15 mouse cellular contexts compared by ENCODE assay signal in the genomic region with DNA sequence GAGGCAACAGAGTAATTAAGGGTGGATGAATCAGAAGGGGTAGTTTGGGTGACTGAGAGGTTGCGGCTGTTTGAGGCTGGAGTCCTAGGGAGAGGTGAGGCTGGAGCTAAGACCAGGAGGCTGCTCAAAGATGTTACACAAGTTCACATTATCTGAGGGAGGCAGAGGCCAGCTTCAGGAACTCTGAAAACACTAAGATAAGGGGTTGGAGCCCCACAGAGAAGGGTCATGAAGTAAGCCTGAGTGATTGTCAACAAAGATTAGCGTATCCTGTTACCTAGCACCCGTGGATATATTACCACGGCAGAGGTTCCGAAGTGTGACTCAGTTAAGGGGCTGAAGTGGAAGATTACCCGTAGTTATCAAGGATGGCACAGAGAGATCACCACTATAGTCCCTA. TPM values are rescaled to one million over a fixed set of nuclear protein-coding genes. Genes with fewer than 3 reads are reported as not detected.
A peak's percentile ranks its signal among the peaks of the same experiment; 100 is the strongest.
DNase-seq lines count a peak whose midpoint lies in the region; ATAC-seq lines count a peak whose summit lies in the region.
"Had no signal": no experiment of that assay in that cellular context is flagged by ENCODE, and none has a peak within 500 bp of the region (broad histone marks: within the 10 kb centered on the region; RNA-seq: fewer than 3 reads in every experiment).

No protein-coding gene starts in this region.

- DNase-seq in midbrain, embryonic 10.5 days (ENCODE audit: low spot score) = no peak
- DNase-seq in c-Kit-positive CD71-positive TER-119-negative erythroid progenitor cells, embryonic 14.5 days (ENCODE audit: low read depth) = peak; percentile 91
- DNase-seq in limb, embryonic 10.5 days (ENCODE audit: low spot score) = no peak
- DNase-seq in hindbrain, embryonic 11.5 days (ENCODE audit: low spot score) = no peak
- no peak for DNase-seq in kidney, postnatal 25 days
- DNase-seq: cerebellum, postnatal 25 days; gastrocnemius, postnatal 10 days; heart, postnatal 14 days; kidney, adult 11 months; midbrain, embryonic 14.5 days; retina, postnatal 1 day had no signal

- 50% methylated on average over 6 of the region's 6 CpGs for WGBS in midbrain, embryonic 10.5 days
- 40% methylated on average over 6 of the region's 6 CpGs for WGBS in midbrain, embryonic 15.5 days
- WGBS in limb, embryonic 10.5 days = 55% methylated on average over 6 of the region's 6 CpGs
- 28% methylated on average over 6 of the region's 6 CpGs for WGBS in stomach, embryonic 15.5 days
- WGBS in hindbrain, embryonic 11.5 days = 49% methylated on average over 6 of the region's 6 CpGs

- peaks cover 35% of the 10 kb centered on the region for H3K4me1 ChIP-seq in midbrain, embryonic 10.5 days
- H3K4me1 ChIP-seq in midbrain, embryonic 15.5 days = peaks cover 12% of the 10 kb centered on the region
- H3K4me1 ChIP-seq in limb, embryonic 10.5 days = peaks cover 18% of the 10 kb centered on the region
- no peaks in the 10 kb centered on the region for H3K4me1 ChIP-seq in stomach, embryonic 15.5 days
- H3K4me1 ChIP-seq in hindbrain, embryonic 11.5 days (replicated peaks; ENCODE audit: control insufficient read depth, insufficient read depth, low read length) = no peaks in the 10 kb centered on the region

- H3K27ac ChIP-seq in midbrain, embryonic 10.5 days (replicated peaks) = 0 out of 2 replicates have a peak overlapping the region, but pooled peaks have one; percentile 28
- H3K27ac ChIP-seq in midbrain, embryonic 15.5 days = no peak overlapping the region
- peak overlapping the region; percentile 36; the same call in 1 of the 2 replicates for H3K27ac ChIP-seq in limb, embryonic 10.5 days
- H3K27ac ChIP-seq in stomach, embryonic 15.5 days = no peak overlapping the region
- no peak overlapping the region for H3K27ac ChIP-seq in hindbrain, embryonic 11.5 days (ENCODE audit: low read depth, low read length)
- H3K27ac ChIP-seq: lung, embryonic 15.5 days; neural tube, embryonic 12.5 days had no signal

- no peak overlapping the region for H3K9ac ChIP-seq in midbrain, embryonic 15.5 days
- no peak overlapping the region for H3K9ac ChIP-seq in stomach, embryonic 15.5 days
- H3K9ac ChIP-seq in hindbrain, embryonic 11.5 days (ENCODE audit: low read depth, low read length) = no peak overlapping the region
- H3K9ac ChIP-seq: lung, embryonic 15.5 days; neural tube, embryonic 12.5 days had no signal

- H3K4me3 ChIP-seq in midbrain, embryonic 10.5 days = no peak overlapping the region
- H3K4me3 ChIP-seq in midbrain, embryonic 15.5 days = no peak overlapping the region
- no peak overlapping the region for H3K4me3 ChIP-seq in limb, embryonic 10.5 days
- no peak overlapping the region for H3K4me3 ChIP-seq in stomach, embryonic 15.5 days (replicated peaks)
- H3K4me3 ChIP-seq in hindbrain, embryonic 11.5 days (ENCODE audit: low read depth, low read length) = no peak overlapping the region
- H3K4me3 ChIP-seq: lung, embryonic 15.5 days; neural tube, embryonic 12.5 days had no signal

- ATAC-seq in midbrain, embryonic 15.5 days (replicated peaks) = no peak
- ATAC-seq in stomach, embryonic 15.5 days (ENCODE audit: insufficient read depth, low FRiP score, low read depth) = peak; percentile 85
- ATAC-seq in hindbrain, embryonic 11.5 days (ENCODE audit: low FRiP score) = no peak

- no peak overlapping the region for H3K4me2 ChIP-seq in midbrain, embryonic 15.5 days
- H3K4me2 ChIP-seq in stomach, embryonic 15.5 days = no peak overlapping the region
- H3K4me2 ChIP-seq in hindbrain, embryonic 11.5 days (replicated peaks; ENCODE audit: low read depth, low read length) = no peak overlapping the region
- H3K4me2 ChIP-seq: lung, embryonic 15.5 days; neural tube, embryonic 12.5 days had no signal

- H3K36me3 ChIP-seq in midbrain, embryonic 10.5 days = no peaks in the 10 kb centered on the region
- H3K36me3 ChIP-seq in midbrain, embryonic 15.5 days (replicated peaks) = no peaks in the 10 kb centered on the region
- no peaks in the 10 kb centered on the region for H3K36me3 ChIP-seq in limb, embryonic 10.5 days
- no peaks in the 10 kb centered on the region for H3K36me3 ChIP-seq in stomach, embryonic 15.5 days
- H3K36me3 ChIP-seq in hindbrain, embryonic 11.5 days (ENCODE audit: control insufficient read depth, insufficient read depth, low read length) = no peaks in the 10 kb centered on the region
- H3K36me3 ChIP-seq: lung, embryonic 15.5 days had no signal

- no peaks in the 10 kb centered on the region for H3K9me3 ChIP-seq in midbrain, embryonic 10.5 days (replicated peaks)
- H3K9me3 ChIP-seq in midbrain, embryonic 15.5 days = no peaks in the 10 kb centered on the region
- H3K9me3 ChIP-seq in limb, embryonic 10.5 days (replicated peaks) = no peaks in the 10 kb centered on the region
- H3K9me3 ChIP-seq in stomach, embryonic 15.5 days = no peaks in the 10 kb centered on the region
- no peaks in the 10 kb centered on the region for H3K9me3 ChIP-seq in hindbrain, embryonic 11.5 days (ENCODE audit: control insufficient read depth, low read length)
- H3K9me3 ChIP-seq: lung, embryonic 15.5 days; neural tube, embryonic 12.5 days had no signal

- H3K27me3 ChIP-seq in midbrain, embryonic 10.5 days (ENCODE audit: low read depth, poor library complexity, severe bottlenecking) = no peaks in the 10 kb centered on the region
- H3K27me3 ChIP-seq in midbrain, embryonic 15.5 days (replicated peaks) = no peaks in the 10 kb centered on the region
- H3K27me3 ChIP-seq in limb, embryonic 10.5 days (ENCODE audit: low read depth, poor library complexity, severe bottlenecking) = no peaks in the 10 kb centered on the region
- H3K27me3 ChIP-seq in stomach, embryonic 15.5 days (replicated peaks) = no peaks in the 10 kb centered on the region
- H3K27me3 ChIP-seq in hindbrain, embryonic 11.5 days (ENCODE audit: control insufficient read depth, insufficient read depth, low read length) = no peaks in the 10 kb centered on the region
- H3K27me3 ChIP-seq: lung, embryonic 15.5 days; neural tube, embryonic 12.5 days had no signal

RNA-seq across cellular contexts. Expression of gene Otub2, which starts 5.0 kb away (rescaled TPM):
- polyA plus RNA-seq in midbrain, embryonic 10.5 days (2016; fragmentation: Nextera tagmentation; extraction: Ambion mirVana) = 11.8 and 12.7 TPM in 2 replicates
- 23.9 and 28.4 TPM in 2 replicates for polyA plus RNA-seq in midbrain, embryonic 15.5 days (2015; fragmentation: Nextera tagmentation; extraction: Ambion mirVana)
- 8.3 and 10.0 TPM in 2 replicates for polyA plus RNA-seq in limb, embryonic 10.5 days (2016; fragmentation: Nextera tagmentation; extraction: Ambion mirVana)
- polyA plus RNA-seq in stomach, embryonic 15.5 days (2015; fragmentation: Nextera tagmentation; extraction: Ambion mirVana) = 7.3 and 9.2 TPM in 2 replicates
- polyA plus RNA-seq in hindbrain, embryonic 11.5 days (2014; fragmentation: Nextera tagmentation; extraction: Ambion mirVana) = 12.1 and 15.2 TPM in 2 replicates

RNA-seq across cellular contexts. Expression of gene 9330161L09Rik, which starts 14.1 kb away (rescaled TPM):
- 0.47 and 0.89 TPM in 2 replicates for polyA plus RNA-seq in midbrain, embryonic 10.5 days (2016; fragmentation: Nextera tagmentation; extraction: Ambion mirVana)
- polyA plus RNA-seq in midbrain, embryonic 15.5 days (2015; fragmentation: Nextera tagmentation; extraction: Ambion mirVana) = 1.8 and 2.0 TPM in 2 replicates
- polyA plus RNA-seq in limb, embryonic 10.5 days (2016; fragmentation: Nextera tagmentation; extraction: Ambion mirVana) = 0.25 and 0.76 TPM in 2 replicates
- polyA plus RNA-seq in stomach, embryonic 15.5 days (2015; fragmentation: Nextera tagmentation; extraction: Ambion mirVana) = 0.18 and 0.49 TPM in 2 replicates
- polyA plus RNA-seq in hindbrain, embryonic 11.5 days (2014; fragmentation: Nextera tagmentation; extraction: Ambion mirVana) = 0.97 and 1.1 TPM in 2 replicates
- polyA plus RNA-seq: lung, embryonic 15.5 days had no signal

RNA-seq across cellular contexts. Expression of gene Ddx24, which starts 32.1 kb away (rescaled TPM):
- polyA plus RNA-seq in midbrain, embryonic 10.5 days (2016; fragmentation: Nextera tagmentation; extraction: Ambion mirVana) = 100 and 101 TPM in 2 replicates
- 138 and 139 TPM in 2 replicates for polyA plus RNA-seq in midbrain, embryonic 15.5 days (2015; fragmentation: Nextera tagmentation; extraction: Ambion mirVana)
- polyA plus RNA-seq in limb, embryonic 10.5 days (2016; fragmentation: Nextera tagmentation; extraction: Ambion mirVana) = 92.5 and 101 TPM in 2 replicates
- polyA plus RNA-seq in stomach, embryonic 15.5 days (2015; fragmentation: Nextera tagmentation; extraction: Ambion mirVana) = 91.9 and 105 TPM in 2 replicates
- 106 and 109 TPM in 2 replicates for polyA plus RNA-seq in hindbrain, embryonic 11.5 days (2014; fragmentation: Nextera tagmentation; extraction: Ambion mirVana)

RNA-seq across cellular contexts. Expression of gene Asb2, which starts 37.7 kb away (rescaled TPM):
- polyA plus RNA-seq in midbrain, embryonic 10.5 days (2016; fragmentation: Nextera tagmentation; extraction: Ambion mirVana) = 0.53 and 0.83 TPM in 2 replicates
- 0.81 and 1.1 TPM in 2 replicates for polyA plus RNA-seq in midbrain, embryonic 15.5 days (2015; fragmentation: Nextera tagmentation; extraction: Ambion mirVana)
- polyA plus RNA-seq in limb, embryonic 10.5 days (2016; fragmentation: Nextera tagmentation; extraction: Ambion mirVana) = 0.29 and 0.61 TPM in 2 replicates
- polyA plus RNA-seq in stomach, embryonic 15.5 days (2015; fragmentation: Nextera tagmentation; extraction: Ambion mirVana) = 16.7 and 18.7 TPM in 2 replicates
- polyA plus RNA-seq in hindbrain, embryonic 11.5 days (2014; fragmentation: Nextera tagmentation; extraction: Ambion mirVana) = 0.54 and 1.0 TPM in 2 replicates

RNA-seq across cellular contexts. Expression of gene Ifi27, which starts 40.5 kb away (rescaled TPM):
- polyA plus RNA-seq in midbrain, embryonic 10.5 days (2016; fragmentation: Nextera tagmentation; extraction: Ambion mirVana) = 0.75 and 1.4 TPM in 2 replicates
- 15.1 and 15.4 TPM in 2 replicates for polyA plus RNA-seq in midbrain, embryonic 15.5 days (2015; fragmentation: Nextera tagmentation; extraction: Ambion mirVana)
- polyA plus RNA-seq in limb, embryonic 10.5 days (2016; fragmentation: Nextera tagmentation; extraction: Ambion mirVana) = 0.34 and 0.68 TPM in 2 replicates
- polyA plus RNA-seq in stomach, embryonic 15.5 days (2015; fragmentation: Nextera tagmentation; extraction: Ambion mirVana) = 46.7 and 53.3 TPM in 2 replicates
- polyA plus RNA-seq in hindbrain, embryonic 11.5 days (2014; fragmentation: Nextera tagmentation; extraction: Ambion mirVana) = 3.1 and 4.3 TPM in 2 replicates

Comparison
In these comparisons a context has a peak if more than half of its experiments do, and no peak if none do; other contexts are left out.
1. H3K27ac ChIP-seq: peak in midbrain, embryonic 10.5 days (single experiment) and limb, embryonic 10.5 days (single experiment); none in midbrain, embryonic 15.5 days (single experiment), stomach, embryonic 15.5 days (single experiment) and hindbrain, embryonic 11.5 days (single experiment).